Mouse (Mus musculus) kidney, adult 2 months (tissue): ENCODE results near the gene Uba5. TPM values are rescaled to one million over a fixed set of nuclear protein-coding genes. Genes with fewer than 3 reads are reported as not detected.

Experiments
- DNase-seq: peaks from one replicate; pipeline ENCODE4 v3.0.0; 2021
- H3K27ac ChIP-seq: fragments of 200-500 bp; 2 replicates; pipeline ENCODE4 v1.5.1; 2012; ENCODE audit warnings: low read depth, low read length, control low read depth, inconsistent platforms; ENCODE audit not compliant: insufficient read depth
- H3K27me3 ChIP-seq: fragments of 200-500 bp; replicated peaks from 2 replicates; pipeline ENCODE4 v1.6.1; 2012; ENCODE audit warnings: mild to moderate bottlenecking, moderate library complexity, low read length, inconsistent platforms; ENCODE audit not compliant: control insufficient read depth, insufficient read depth
- H3K36me3 ChIP-seq: fragments of 200-500 bp; 2 replicates; pipeline ENCODE4 v1.6.1; 2012; ENCODE audit warnings: mild to moderate bottlenecking, moderate library complexity, low read length, inconsistent platforms; ENCODE audit not compliant: control insufficient read depth, insufficient read depth
- H3K4me1 ChIP-seq: fragments of 200-500 bp; 2 replicates; pipeline ENCODE4 v1.6.1; 2011; ENCODE audit warnings: low read length; ENCODE audit not compliant: control insufficient read depth, insufficient read depth
- H3K4me3 ChIP-seq: fragments of 200-500 bp; 2 replicates; pipeline ENCODE4 v1.5.1; 2011; ENCODE audit warnings: mild to moderate bottlenecking, low read depth, low read length, control low read depth; ENCODE audit not compliant: insufficient read depth
- CTCF ChIP-seq: fragments of 200-500 bp; conservative IDR thresholded peaks from 2 replicates; pipeline ENCODE4 v1.5.1; 2011; ENCODE audit warnings: low read depth, mild to moderate bottlenecking, control low read depth, low read length, moderate library complexity, mixed read lengths; ENCODE audit not compliant: insufficient read depth, insufficient read length
- POLR2A ChIP-seq: fragments of 200-500 bp; IDR thresholded peaks from one replicate; pipeline ENCODE4 v1.6.1; 2011; ENCODE audit warnings: low read depth, low read length, control low read depth
- WGBS: fragments of 180-500 bp; shearing (Covaris S2); methylation state at CpG from one replicate; pipeline ENCODE4 v1.1.7; 2018; 5-methylcytosine and 5-hydroxymethylcytosine counted together
- polyA plus RNA-seq: library from polyadenylated mRNA; depleted of rRNA; stranded (reverse); fragments of >200 nt; gene quantifications from 2 replicates; pipeline ENCODE4 v1.2.3, GENCODE M21; 2012; rRNA removed

The Uba5 gene
- 14.9 and 19.1 TPM in 2 replicates for polyA plus RNA-seq

GRCm38 (mm10) chr9:104062430-104063243 lies at the start of gene Uba5:
TSS of gene Uba5 (minus strand) at chr9:104063134.
- H3K27ac ChIP-seq = peak within 1 kb of the TSS; percentile 92
- H3K4me3 ChIP-seq = peak within 1 kb of the TSS; percentile 99
- peaks cover 1% of the 10 kb centered on the region; the same call in 1 of the 2 replicates for H3K36me3 ChIP-seq
- H3K27me3 ChIP-seq = no peaks in the 10 kb centered on the region
- no peak for DNase-seq
- TF ChIP-seq CTCF (no peak), POLR2A (no peak)
- peaks cover 5% of the 10 kb centered on the region; the same call in 1 of the 2 replicates for H3K4me1 ChIP-seq
- WGBS = under 1% methylated on average over 59 of the region's 59 CpGs

- 94% methylated on average over 5 of the region's 5 CpGs for WGBS
- no peak overlapping the region for H3K27ac ChIP-seq
- DNase-seq = no peak
- no peaks in the 10 kb centered on the region; the same call in 1 of the 2 replicates for H3K36me3 ChIP-seq
- no peaks in the 10 kb centered on the region for H3K4me1 ChIP-seq
- TF ChIP-seq POLR2A (no peak), CTCF (no peak)
- H3K4me3 ChIP-seq = no peak overlapping the region
- no peaks in the 10 kb centered on the region for H3K27me3 ChIP-seq
Measured at GRCm38 (mm10) chr9:104109151-104109550, 46.2 kb upstream of the Uba5 start.

GRCm38 (mm10) chr9:104108571-104109143 lies 45.7 kb upstream of the Uba5 start:
- TF ChIP-seq CTCF (no peak), POLR2A (no peak)
- DNase-seq = no peak
- no peak overlapping the region for H3K27ac ChIP-seq
- WGBS = 64% methylated on average over 2 of the region's 2 CpGs
- no peak overlapping the region for H3K4me3 ChIP-seq
- no peaks in the 10 kb centered on the region for H3K27me3 ChIP-seq
- H3K4me1 ChIP-seq = no peaks in the 10 kb centered on the region
- no peaks in the 10 kb centered on the region; the same call in 1 of the 2 replicates for H3K36me3 ChIP-seq

GRCm38 (mm10) chr9:104107482-104107881 lies 44.5 kb upstream of the Uba5 start:
- WGBS = 73% methylated on average over 6 of the region's 6 CpGs
- H3K27ac ChIP-seq = no peak overlapping the region
- no peaks in the 10 kb centered on the region; the same call in 1 of the 2 replicates for H3K36me3 ChIP-seq
- no peak for TF ChIP-seq POLR2A
- no peak for TF ChIP-seq CTCF
- DNase-seq = no peak
- H3K4me1 ChIP-seq = no peaks in the 10 kb centered on the region
- H3K27me3 ChIP-seq = no peaks in the 10 kb centered on the region
- H3K4me3 ChIP-seq = no peak overlapping the region

- no peaks in the 10 kb centered on the region; the same call in 1 of the 2 replicates for H3K36me3 ChIP-seq
- no peaks in the 10 kb centered on the region for H3K4me1 ChIP-seq
- no peak overlapping the region for H3K4me3 ChIP-seq
- DNase-seq = no peak
- TF ChIP-seq CTCF (no peak), POLR2A (no peak)
- H3K27me3 ChIP-seq = no peaks in the 10 kb centered on the region
- H3K27ac ChIP-seq = no peak overlapping the region
- WGBS = 84% methylated on average over 9 of the region's 9 CpGs
Measured at GRCm38 (mm10) chr9:104106930-104107329, 44.0 kb upstream of the Uba5 start.

GRCm38 (mm10) chr9:104104986-104105385 lies 42.1 kb upstream of the Uba5 start:
- 90% methylated on average over 2 of the region's 2 CpGs for WGBS
- Histone ChIP-seq H3K36me3 (no peaks in the 10 kb centered on the region; the same call in 1 of the 2 replicates), H3K27me3 (no peaks in the 10 kb centered on the region), H3K4me1 (no peaks in the 10 kb centered on the region), H3K27ac (no peak overlapping the region), H3K4me3 (no peak overlapping the region)
- TF ChIP-seq CTCF (no peak), POLR2A (no peak)
- DNase-seq = no peak

- 50% methylated on average over 2 of the region's 2 CpGs for WGBS
- Histone ChIP-seq H3K4me3 (no peak overlapping the region), H3K4me1 (no peaks in the 10 kb centered on the region), H3K36me3 (no peaks in the 10 kb centered on the region; the same call in none of the 2 replicates), H3K27me3 (no peaks in the 10 kb centered on the region), H3K27ac (no peak overlapping the region)
- TF ChIP-seq CTCF (no peak), POLR2A (no peak)
- DNase-seq = no peak
Measured at GRCm38 (mm10) chr9:104102901-104103300, 40.0 kb upstream of the Uba5 start.
